Mouse (Mus musculus): Measurements from ENCODE around the gene Wdr46.
"Not testable (repeated sequence)": the region's sequence is repeated elsewhere in the genome, so short reads cannot be mapped to it uniquely, and the experiment has no call there.

The Wdr46 gene

DNA sequence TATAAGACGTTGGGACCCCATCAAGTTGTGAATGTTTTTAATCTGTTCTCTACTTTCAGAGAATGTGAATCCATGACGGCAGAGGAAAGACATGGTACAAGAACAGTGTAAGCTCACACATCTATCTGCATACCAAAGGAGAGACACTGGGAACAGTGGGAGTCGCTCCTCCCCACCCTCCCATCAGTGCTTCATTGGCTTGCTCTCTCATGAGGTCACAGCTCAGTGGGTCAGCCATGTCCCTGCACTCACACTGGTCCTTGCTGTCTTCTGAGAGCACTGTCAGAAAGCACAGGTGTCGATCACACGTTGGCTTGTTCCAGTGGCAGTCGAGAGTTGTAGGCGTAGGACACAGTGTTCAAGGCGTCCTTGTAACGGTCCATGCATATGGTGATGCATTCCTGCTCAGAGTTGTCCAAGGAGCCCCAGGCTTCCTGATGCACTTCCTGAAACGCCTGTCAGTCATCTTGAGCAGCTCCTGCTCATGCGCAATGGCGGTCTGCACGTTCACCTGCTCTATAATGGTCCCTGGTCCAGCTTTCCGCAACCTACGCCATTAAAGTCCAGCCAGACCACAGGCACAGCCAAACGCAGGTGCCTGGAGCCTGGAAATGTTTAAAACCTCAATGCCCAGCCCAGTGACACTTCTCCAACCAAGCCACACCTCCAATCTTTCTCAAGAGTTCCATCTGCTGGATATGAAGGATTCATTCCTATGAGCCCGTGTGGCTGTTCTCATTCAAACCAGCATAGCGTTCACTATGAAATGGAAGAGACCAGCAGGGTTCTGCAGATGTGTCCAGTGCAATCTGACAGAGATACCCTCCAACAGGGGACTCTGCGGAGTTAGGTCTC is 39.9 kb downstream of the Wdr46 start:
- DNase-seq: no peak

GRCm38 (mm10) chr17:33981192-33981909 is 40.9 kb downstream of the Wdr46 start:
- DNase-seq: peak; percentile 87

- peak; percentile 64 for DNase-seq
These were observed 41.7 kb downstream of the Wdr46 start for GRCm38 (mm10) chr17:33982136-33982535.

DNA sequence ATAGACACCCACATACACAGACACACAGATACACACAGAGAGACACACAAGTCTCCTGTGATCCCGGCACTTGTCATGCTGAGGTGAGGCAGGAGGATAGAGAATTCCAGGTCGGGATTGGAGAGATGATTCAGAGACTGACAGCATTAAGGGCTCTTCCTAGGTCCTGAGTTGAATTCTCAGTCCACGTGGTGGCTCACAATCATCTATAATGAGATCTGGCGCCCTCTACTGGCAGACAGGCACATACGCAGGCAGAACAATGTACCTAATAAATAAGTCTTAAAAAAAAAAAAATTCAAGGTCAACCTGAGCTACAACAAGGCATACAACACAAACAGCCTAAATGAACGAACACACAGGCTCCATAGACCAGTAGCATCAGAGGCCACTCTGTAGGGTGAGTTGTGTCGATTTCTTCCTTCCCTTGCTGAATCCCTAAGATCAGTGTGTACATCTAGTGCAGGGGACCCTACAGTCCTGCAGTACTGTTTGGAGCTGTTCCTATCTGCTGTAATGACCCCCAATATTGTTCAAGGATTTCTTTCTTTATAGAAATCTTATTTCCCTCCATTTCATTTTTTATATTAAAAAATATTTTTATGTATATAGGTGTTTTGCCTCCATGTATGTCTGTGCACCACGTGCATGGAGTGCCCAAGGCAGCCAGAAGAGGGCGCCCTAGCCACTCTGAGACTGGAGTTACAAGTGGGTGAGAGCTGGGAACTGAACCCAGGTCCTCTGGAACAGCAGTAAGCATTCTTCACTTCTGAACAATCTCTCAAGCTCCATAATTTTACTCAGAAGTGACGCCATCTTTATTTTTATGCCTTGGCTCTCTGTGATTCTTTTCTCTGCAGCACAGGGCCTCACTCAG is 51.6 kb downstream of the Wdr46 start:
- DNase-seq: peak; percentile 45

GRCm38 (mm10) chr17:33994959-33995358 is 54.5 kb downstream of the Wdr46 start:
- no peak for DNase-seq

- DNase-seq: no peak
These were observed 55.2 kb downstream of the Wdr46 start for GRCm38 (mm10) chr17:33995651-33996050.

GRCm38 (mm10) chr17:33997025-33997424 is 56.6 kb downstream of the Wdr46 start:
- not testable (repeated sequence) for DNase-seq

DNA sequence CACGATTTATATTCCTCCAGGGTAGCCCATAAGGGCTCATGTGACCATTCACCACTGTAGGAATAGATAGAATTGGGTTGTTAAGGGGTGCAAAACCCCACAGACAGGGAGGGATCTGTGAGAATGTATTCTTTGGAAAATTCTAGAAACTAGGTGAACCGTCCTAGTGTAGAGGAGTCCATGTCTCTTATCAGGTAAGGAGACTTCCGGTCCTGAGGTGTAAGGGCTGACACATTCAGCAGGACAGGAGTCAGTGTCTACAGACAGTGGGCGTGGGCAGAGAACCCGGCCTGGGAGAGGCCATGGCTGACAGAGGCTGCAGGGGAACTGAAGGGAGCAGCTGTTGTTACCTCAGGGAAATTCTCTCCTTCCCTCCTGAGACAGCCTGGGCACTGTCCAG is 58.2 kb downstream of the Wdr46 start:
- not testable (repeated sequence) for DNase-seq
